Mouse (Mus musculus) megakaryocyte-erythroid progenitor cell, adult 5-6 weeks (primary cell): ENCODE data around the gene Dyrk3. TPM values are rescaled to one million over a fixed set of nuclear protein-coding genes. Genes with fewer than 3 reads are reported as not detected.
"Not testable (repeated sequence)": the region's sequence is repeated elsewhere in the genome, so short reads cannot be mapped to it uniquely, and the experiment has no call there.

Source experiments
- ATAC-seq: replicated peaks from 2 replicates; pipeline ENCODE4 v1.8.0; 2016; ENCODE audit warnings: mild to moderate bottlenecking, inconsistent platforms; ENCODE audit not compliant: severe bottlenecking, poor library complexity, low FRiP score, low TSS enrichment
- total RNA-seq, 2 experiments: library from RNA; stranded (forward) in 1 of 2; stranded (reverse) in 1 of 2; fragments of 200-1000, 215-1000 nt in 1 of 2; fragments of >200 nt in 1 of 2; fragmentation: Nextera tagmentation in 1 of 2; gene quantifications; 2 replicates each; pipeline ENCODE4 v1.2.3; 2014 to 2017

Dyrk3 gene
- total RNA-seq, 2 experiments from 2014 or later = 19.6 to 31.3 TPM

GRCm38 (mm10) chr1:131159573-131160327 lies 21.6 kb upstream of the Dyrk3 start:
- peak; percentile 71 for ATAC-seq

GRCm38 (mm10) chr1:131155456-131155855 lies 17.3 kb upstream of the Dyrk3 start:
- no peak for ATAC-seq

GRCm38 (mm10) chr1:131153018-131153629 lies 15.0 kb upstream of the Dyrk3 start, which contains the start of gene Eif2d:
Gene Eif2d, plus strand, starts transcription at chr1:131153181.
- peak; percentile 99 for ATAC-seq

GRCm38 (mm10) chr1:131149496-131149895 lies 11.4 kb upstream of the Dyrk3 start:
- ATAC-seq = no peak

- no peak for ATAC-seq
These were observed 8.1 kb upstream of the Dyrk3 start for GRCm38 (mm10) chr1:131146181-131146614.

GRCm38 (mm10) chr1:131145222-131145621 lies 7.1 kb upstream of the Dyrk3 start:
- not testable (repeated sequence) for ATAC-seq

- ATAC-seq = peak; percentile 51
These were observed 4.3 kb upstream of the Dyrk3 start for GRCm38 (mm10) chr1:131142472-131142871.

- ATAC-seq = no peak
These were observed 3.3 kb upstream of the Dyrk3 start for GRCm38 (mm10) chr1:131141449-131141848.

GRCm38 (mm10) chr1:131139102-131140095 lies 1.3 kb upstream of the Dyrk3 start:
- ATAC-seq = no peak

GRCm38 (mm10) chr1:131137717-131138118 lies 422 bp downstream of the Dyrk3 start:
- ATAC-seq = no peak

GRCm38 (mm10) chr1:131137111-131137510 lies 1.0 kb downstream of the Dyrk3 start:
- ATAC-seq = no peak

- no peak for ATAC-seq
These were observed 2.0 kb downstream of the Dyrk3 start for GRCm38 (mm10) chr1:131135960-131136629.

GRCm38 (mm10) chr1:131134942-131135522 lies 3.1 kb downstream of the Dyrk3 start:
- ATAC-seq = peak; percentile 26; the same call in 1 of the 2 replicates

GRCm38 (mm10) chr1:131134231-131134630 lies 3.9 kb downstream of the Dyrk3 start:
- ATAC-seq = no peak

- peak; percentile 88 for ATAC-seq
These were observed 12.0 kb downstream of the Dyrk3 start for GRCm38 (mm10) chr1:131125987-131126744.

GRCm38 (mm10) chr1:131123522-131124265 lies 14.4 kb downstream of the Dyrk3 start:
- ATAC-seq = no peak

GRCm38 (mm10) chr1:131121987-131122386 lies 16.2 kb downstream of the Dyrk3 start:
- no peak for ATAC-seq
